Mouse (Mus musculus) heart, adult 2 months (tissue): Measurements from ENCODE around the gene Atg10. TPM values are rescaled to one million over a fixed set of nuclear protein-coding genes. Genes with fewer than 3 reads are reported as not detected.

Experiments used
- DNase-seq, 2 experiments: peaks; one replicate each; pipeline ENCODE4 v3.0.0; 2021
- H3K27ac ChIP-seq: fragments of 200-600 bp; 2 replicates; pipeline ENCODE4 v1.8.1; 2022
- H3K27me3 ChIP-seq: fragments of 200-500 bp; 2 replicates; pipeline ENCODE4 v1.6.1; 2012; ENCODE audit warnings: mild to moderate bottlenecking, low read length, inconsistent platforms, mixed read lengths; ENCODE audit not compliant: control insufficient read depth, insufficient read depth
- H3K36me3 ChIP-seq: fragments of 200-500 bp; 2 replicates; pipeline ENCODE4 v1.6.1; 2012; ENCODE audit warnings: low read length, inconsistent platforms; ENCODE audit not compliant: control insufficient read depth, insufficient read depth
- H3K4me1 ChIP-seq: fragments of 200-500 bp; 2 replicates; pipeline ENCODE4 v1.6.1; 2011; ENCODE audit warnings: low read length; ENCODE audit not compliant: control insufficient read depth, insufficient read depth
- H3K4me3 ChIP-seq: fragments of 200-600 bp; 2 replicates; pipeline ENCODE4 v1.8.1; 2022
- H3K79me2 ChIP-seq: fragments of 200-500 bp; replicated peaks from 2 replicates; pipeline ENCODE4 v1.6.1; 2012; ENCODE audit warnings: mild to moderate bottlenecking, inconsistent platforms, low read length, moderate library complexity, mixed read lengths; ENCODE audit not compliant: control insufficient read depth, insufficient read depth
- H3K9ac ChIP-seq: fragments of 200-500 bp; 2 replicates; pipeline ENCODE4 v1.6.1; 2012; ENCODE audit warnings: low read depth, mild to moderate bottlenecking, control low read depth, inconsistent platforms, low read length, mixed read lengths
- CTCF ChIP-seq: fragments of 200-600 bp; IDR thresholded peaks from 2 replicates; pipeline ENCODE4 v1.8.1; 2022; ENCODE audit warnings: antibody characterized with exemption, mild to moderate bottlenecking, moderate library complexity
- EP300 ChIP-seq: fragments of 200-500 bp; IDR thresholded peaks from 2 replicates; pipeline ENCODE4 v1.6.1; 2011; ENCODE audit warnings: low read depth, low read length, control low read depth; ENCODE audit not compliant: insufficient read depth
- POLR2A ChIP-seq: fragments of 200-500 bp; IDR thresholded peaks from 2 replicates; pipeline ENCODE4 v1.6.1; 2011; ENCODE audit warnings: mild to moderate bottlenecking, low read depth, low read length, control low read depth; ENCODE audit not compliant: insufficient read depth
- WGBS: fragments of 180-500 bp; shearing (Covaris S2); methylation state at CpG from one replicate; pipeline ENCODE4 v1.1.7; 2018; 5-methylcytosine and 5-hydroxymethylcytosine counted together
- intact Hi-C: fragments of 180-260 bp; cut with DNase I; formaldehyde crosslinking; loops from one replicate; pipeline ENCODE4 v1.15.1; 2025
- polyA plus RNA-seq: library from polyadenylated mRNA; depleted of rRNA; stranded (reverse); fragments of >200 nt; gene quantifications from 2 replicates; pipeline ENCODE4 v1.2.3, GENCODE M21; 2012
- total RNA-seq, 2 experiments: library from RNA; stranded (reverse); gene quantifications; 2 replicates each; pipeline ENCODE4 v1.2.3; 2021

Gene Atg10
- total and polyA plus RNA-seq, 3 experiments: 5.9 to 27.1 (median 25.1) TPM

DNA sequence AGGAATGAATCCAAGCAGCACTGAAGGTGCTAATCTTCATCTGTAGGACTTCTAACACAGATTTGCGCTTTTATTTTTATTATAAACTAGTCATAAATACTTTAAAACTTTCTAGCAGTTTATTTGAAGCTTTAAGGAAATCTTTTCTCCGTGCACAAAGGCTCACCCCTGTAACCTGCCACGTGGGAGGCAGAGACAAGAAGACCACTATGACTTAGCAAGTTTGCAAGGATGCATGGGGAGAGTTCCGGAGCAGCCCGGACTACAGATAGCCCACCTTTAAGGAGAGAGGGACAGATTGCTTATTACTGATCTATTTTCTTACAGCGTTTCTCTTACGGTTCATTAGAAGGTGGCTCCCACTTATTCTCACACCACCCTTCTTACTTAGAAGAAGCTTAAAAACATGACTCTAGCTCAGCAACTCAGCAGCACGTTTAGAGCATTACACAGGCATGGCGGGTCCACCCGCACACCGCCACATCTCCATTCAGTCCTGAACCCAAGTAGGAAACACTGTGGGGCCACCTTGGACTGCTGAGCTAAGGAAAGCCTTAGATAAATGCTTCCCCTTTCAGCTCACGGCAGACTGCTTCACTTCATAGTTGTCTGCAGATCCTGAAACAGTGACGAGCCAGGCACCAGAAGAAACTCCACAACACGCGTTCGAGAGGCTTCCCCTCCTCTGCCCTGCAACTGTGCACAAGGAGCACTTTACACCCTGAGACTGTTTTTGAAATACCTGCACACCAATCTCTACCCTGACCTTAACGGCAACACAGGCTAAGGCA lies 54.0 kb downstream of the Atg10 start:
- Histone ChIP-seq H3K79me2 (no peaks in the 10 kb centered on the region), H3K36me3 (peaks cover under 1% of the 10 kb centered on the region; the same call in 1 of the 2 replicates), H3K9ac (no peak overlapping the region), H3K27ac (no peak overlapping the region), H3K4me3 (no peak overlapping the region), H3K4me1 (peaks cover 7% of the 10 kb centered on the region), H3K27me3 (no peaks in the 10 kb centered on the region)
- DNase-seq: no peak
- 74% methylated on average over 17 of the region's 17 CpGs for WGBS
- TF ChIP-seq POLR2A (no peak), EP300 (no peak), CTCF (no peak)
- intact Hi-C loops: no loop called here

DNA sequence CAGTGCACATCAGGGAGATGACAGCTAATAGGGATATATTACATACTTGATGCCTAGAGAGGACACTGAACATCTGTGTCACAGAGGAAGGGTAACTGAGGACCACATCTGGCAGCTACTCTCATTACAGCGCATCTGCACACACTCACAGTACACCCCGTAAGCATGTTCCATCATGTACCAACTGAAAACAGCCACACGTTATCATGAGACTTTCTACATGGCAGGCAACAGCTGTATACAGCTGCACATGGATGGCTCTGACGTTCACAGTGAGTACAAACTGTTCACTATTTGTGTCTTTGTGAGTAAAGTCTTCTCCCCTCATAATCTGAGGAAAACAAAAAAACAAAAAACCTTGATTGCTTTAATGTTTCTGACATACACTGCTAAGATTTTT lies 55.3 kb downstream of the Atg10 start:
- Histone ChIP-seq H3K36me3 (peaks cover 6% of the 10 kb centered on the region; the same call in 1 of the 2 replicates), H3K4me1 (peaks cover 7% of the 10 kb centered on the region), H3K27me3 (no peaks in the 10 kb centered on the region), H3K27ac (no peak overlapping the region), H3K79me2 (no peaks in the 10 kb centered on the region), H3K4me3 (no peak overlapping the region), H3K9ac (no peak overlapping the region)
- no peak for DNase-seq
- no peak for TF ChIP-seq POLR2A
- no peak for TF ChIP-seq CTCF
- TF ChIP-seq EP300: no peak
- WGBS: 76% methylated on average over 4 of the region's 4 CpGs
- intact Hi-C loops: no loop called here

DNA sequence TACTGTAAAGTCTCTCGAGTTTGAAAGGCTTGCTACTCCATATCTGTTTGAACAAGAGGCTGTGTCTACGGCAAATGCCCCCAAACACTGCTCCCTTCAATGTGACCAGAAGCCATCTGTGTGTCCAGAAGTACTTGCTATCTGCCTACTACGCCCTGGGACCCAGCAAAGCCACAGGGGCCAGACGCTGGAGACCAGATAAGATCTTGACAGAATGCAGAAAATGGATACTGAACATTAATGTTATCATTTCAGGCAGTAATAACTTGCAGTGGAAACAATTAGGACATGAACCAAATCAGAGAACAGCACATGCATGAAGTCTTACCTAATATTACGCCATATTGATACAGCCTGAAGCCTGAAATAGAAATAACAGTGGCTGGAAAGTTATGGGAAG lies 56.2 kb downstream of the Atg10 start:
- Histone ChIP-seq H3K27ac (no peak overlapping the region), H3K9ac (no peak overlapping the region), H3K36me3 (peaks cover 6% of the 10 kb centered on the region; the same call in 1 of the 2 replicates), H3K27me3 (no peaks in the 10 kb centered on the region), H3K4me3 (no peak overlapping the region), H3K4me1 (peaks cover 7% of the 10 kb centered on the region), H3K79me2 (no peaks in the 10 kb centered on the region)
- intact Hi-C loops: no loop called here
- no peak for TF ChIP-seq EP300
- no peak for TF ChIP-seq CTCF
- no peak for TF ChIP-seq POLR2A
- 59% methylated on average over 5 of the region's 5 CpGs for WGBS
- DNase-seq: no peak

DNA sequence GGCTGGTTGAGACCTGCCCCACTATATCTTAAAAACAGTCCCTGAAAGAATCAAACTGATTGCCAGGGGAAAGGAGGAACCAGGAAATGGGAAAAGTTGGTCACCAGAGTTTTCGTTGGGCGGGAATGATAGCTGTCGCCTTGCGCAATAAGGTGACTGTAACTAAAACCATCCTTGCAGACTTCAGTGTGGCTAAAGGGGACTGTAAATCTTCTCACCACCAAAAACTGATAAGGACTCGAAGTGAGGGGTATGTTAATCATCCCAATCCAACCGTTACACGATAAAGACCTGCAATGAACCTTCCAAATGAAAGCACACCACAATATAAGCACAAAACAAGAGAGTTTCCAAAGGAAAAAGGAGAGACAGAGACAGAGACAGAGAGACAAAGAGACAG lies 57.5 kb downstream of the Atg10 start:
- intact Hi-C loops: no loop called here
- 77% methylated on average over 7 of the region's 7 CpGs for WGBS
- Histone ChIP-seq H3K4me1 (peaks cover 11% of the 10 kb centered on the region), H3K4me3 (no peak overlapping the region), H3K9ac (no peak overlapping the region), H3K79me2 (no peaks in the 10 kb centered on the region; the same call in 1 of the 2 replicates), H3K27me3 (no peaks in the 10 kb centered on the region), H3K27ac (no peak overlapping the region), H3K36me3 (peaks cover 6% of the 10 kb centered on the region; the same call in 1 of the 2 replicates)
- TF ChIP-seq POLR2A (no peak), EP300 (no peak), CTCF (no peak)
- no peak for DNase-seq

DNA sequence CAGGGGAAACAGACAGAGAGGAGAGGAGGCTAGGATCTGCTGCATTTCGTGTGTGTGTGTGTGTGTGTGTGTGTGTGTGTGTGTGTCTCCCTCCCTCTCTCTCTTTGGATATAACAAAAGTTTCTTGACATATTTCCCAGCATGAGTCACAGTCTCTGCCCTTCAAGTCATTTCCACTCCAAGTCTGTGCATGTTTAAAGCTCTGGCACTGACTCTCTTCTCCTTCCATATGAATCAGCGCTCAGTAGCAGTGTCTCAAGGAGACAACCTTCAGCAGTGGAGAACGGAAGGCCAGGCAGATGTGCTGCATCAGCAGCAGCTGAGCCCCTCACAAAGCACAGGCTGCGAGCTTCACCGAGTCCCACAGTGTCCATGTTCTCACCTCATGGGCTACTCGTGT lies 58.6 kb downstream of the Atg10 start:
- intact Hi-C loops: no loop called here

DNA sequence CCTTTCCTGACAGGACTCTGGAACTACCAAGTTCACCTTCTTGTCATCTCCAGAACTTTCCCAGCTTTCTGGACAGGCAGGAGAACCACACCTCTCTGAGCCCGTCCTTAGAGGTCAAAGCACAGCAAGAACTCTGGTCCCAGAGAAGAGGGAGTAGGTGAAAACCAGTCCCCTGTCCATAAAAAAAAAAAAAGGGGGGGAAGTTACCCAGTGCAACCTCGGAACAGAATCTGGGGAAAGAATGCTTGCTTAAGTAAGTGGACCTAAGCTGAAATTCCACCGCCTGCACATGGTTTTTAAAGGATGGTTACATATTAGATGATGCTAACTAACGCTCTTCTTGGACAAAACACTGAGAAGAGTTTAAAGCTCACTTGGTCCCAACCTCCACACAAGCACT lies 60.5 kb downstream of the Atg10 start:
- Histone ChIP-seq H3K79me2 (no peaks in the 10 kb centered on the region; the same call in 1 of the 2 replicates), H3K27ac (no peak overlapping the region), H3K36me3 (peaks cover 6% of the 10 kb centered on the region; the same call in 1 of the 2 replicates), H3K9ac (no peak overlapping the region), H3K4me3 (no peak overlapping the region), H3K27me3 (no peaks in the 10 kb centered on the region), H3K4me1 (peaks cover 11% of the 10 kb centered on the region)
- no peak for TF ChIP-seq POLR2A
- no peak for TF ChIP-seq CTCF
- TF ChIP-seq EP300: no peak
- no peak for DNase-seq
- 79% methylated on average over 4 of the region's 4 CpGs for WGBS
- intact Hi-C loops: no loop called here

More for the DNA sequence above, 58.6 kb downstream of the Atg10 start:
- Histone ChIP-seq H3K4me1 (peaks cover 11% of the 10 kb centered on the region), H3K79me2 (no peaks in the 10 kb centered on the region; the same call in 1 of the 2 replicates), H3K9ac (0 out of 2 replicates have a peak overlapping the region, but pooled peaks have one; percentile 47), H3K4me3 (no peak overlapping the region), H3K36me3 (peaks cover 6% of the 10 kb centered on the region; the same call in 1 of the 2 replicates), H3K27ac (peak overlapping the region; percentile 40; the same call in 1 of the 2 replicates), H3K27me3 (no peaks in the 10 kb centered on the region)
- TF ChIP-seq POLR2A (no peak), EP300 (no peak), CTCF (no peak)
- WGBS: 58% methylated on average over 6 of the region's 6 CpGs
- DNase-seq: no peak
